Mouse (Mus musculus) lung, postnatal 36 days (tissue): Measurements from ENCODE around the gene Ucp3.

Source experiments
- DNase-seq: peaks from one replicate; pipeline ENCODE4 v3.0.0; 2022; ENCODE audit warnings: mixed read lengths

Gene Ucp3

DNA sequence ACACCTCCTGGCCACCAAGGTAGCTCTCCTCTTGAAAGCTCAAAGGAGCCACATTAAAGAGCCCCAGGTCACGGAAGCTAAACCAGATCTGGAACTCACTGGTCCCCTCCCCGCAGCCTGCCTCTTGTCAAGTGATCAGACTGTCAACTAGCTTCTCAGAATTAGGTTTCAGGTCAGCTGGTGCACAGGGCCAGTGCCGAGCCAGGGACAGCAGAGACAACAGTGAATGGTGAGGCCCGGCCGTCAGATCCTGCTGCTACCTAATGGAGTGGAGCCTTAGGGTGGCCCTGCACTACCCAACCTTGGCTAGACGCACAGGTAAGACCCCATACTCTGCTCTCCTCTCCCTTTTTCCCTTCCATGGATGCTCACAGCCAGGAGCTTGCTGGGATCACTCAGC lies at the start of gene Ucp3:
Ucp3 (plus strand) TSS at position 214 of the 400 bp plus-strand sequence.
- DNase-seq: peak; percentile 46

DNA sequence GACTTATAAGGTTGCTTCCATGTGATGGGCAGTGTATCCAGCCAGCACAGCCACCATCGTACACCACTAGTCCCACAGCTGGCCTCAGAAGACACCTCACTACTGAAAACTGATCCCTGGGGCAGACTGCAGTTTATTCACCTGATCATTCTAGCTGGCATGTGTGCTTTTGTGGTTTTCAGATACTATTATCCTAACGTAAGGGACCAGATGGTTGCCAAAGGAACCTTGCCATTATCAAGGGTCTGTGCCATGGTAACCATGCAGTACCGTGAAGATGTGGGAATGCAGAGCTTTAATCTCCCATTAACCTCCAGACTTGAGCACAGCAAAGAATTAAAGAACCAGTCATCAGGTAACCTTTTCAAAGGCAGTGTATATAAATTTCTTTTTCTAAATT lies 47.0 kb upstream of the Ucp3 start:
- no peak for DNase-seq

DNA sequence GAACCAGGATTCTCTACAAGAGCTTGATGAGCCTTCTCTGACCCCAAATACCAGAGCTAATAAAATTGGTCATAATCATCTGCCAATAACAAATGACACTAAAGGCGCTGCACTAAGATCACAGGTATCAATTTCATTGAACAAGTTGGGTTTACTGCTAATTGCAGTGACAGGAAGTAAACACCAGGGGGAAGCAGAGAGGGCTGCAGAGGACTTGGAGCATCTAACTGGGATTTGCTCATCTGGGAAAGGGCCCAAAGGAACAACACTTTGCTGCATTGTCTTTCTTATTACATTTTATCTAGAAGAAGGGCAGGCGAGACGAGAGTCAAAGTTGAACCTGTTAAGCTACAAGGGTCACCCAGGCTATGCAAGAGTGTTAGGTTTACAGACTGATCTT lies 43.7 kb upstream of the Ucp3 start:
- DNase-seq: peak; percentile 78

DNA sequence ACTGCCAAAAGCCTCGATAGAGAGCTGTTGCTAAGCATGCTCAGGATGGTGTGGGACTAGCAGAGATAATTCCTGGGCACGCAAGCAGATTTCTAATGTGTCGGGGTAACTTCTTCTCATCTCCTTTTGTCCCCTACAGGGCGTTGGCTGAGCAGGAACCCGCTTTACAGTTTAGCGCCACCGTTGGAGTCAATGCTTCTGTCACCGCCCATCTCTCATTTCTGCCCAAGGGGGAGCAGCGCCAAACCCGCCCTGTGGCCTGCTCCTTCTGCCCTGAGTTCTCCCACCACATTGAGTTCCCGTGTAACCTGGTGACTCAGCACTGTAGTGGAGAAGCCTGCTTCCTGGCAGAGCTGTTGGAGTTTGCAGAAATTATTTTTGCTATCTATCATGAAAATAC lies 42.9 kb upstream of the Ucp3 start:
- DNase-seq: no peak

DNA sequence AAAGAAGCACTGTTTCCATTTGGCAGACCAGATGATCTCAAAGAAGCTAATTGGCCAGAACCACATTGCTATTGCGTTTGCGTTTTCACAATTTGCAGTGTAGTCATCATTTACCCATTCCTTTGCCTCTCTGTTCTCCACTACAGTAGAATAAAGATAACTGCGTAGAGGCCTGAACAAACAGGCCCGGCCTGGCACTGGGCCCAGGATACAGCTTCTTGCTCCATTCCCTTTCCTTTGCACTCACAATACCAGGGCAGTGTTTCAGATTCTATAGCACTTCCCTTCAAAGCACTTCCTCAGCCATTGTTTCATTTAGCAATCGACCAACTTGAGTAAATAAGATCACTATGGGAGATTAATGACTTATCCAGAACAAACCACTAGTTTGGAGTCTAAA lies 41.7 kb upstream of the Ucp3 start:
- DNase-seq: peak; percentile 89

DNA sequence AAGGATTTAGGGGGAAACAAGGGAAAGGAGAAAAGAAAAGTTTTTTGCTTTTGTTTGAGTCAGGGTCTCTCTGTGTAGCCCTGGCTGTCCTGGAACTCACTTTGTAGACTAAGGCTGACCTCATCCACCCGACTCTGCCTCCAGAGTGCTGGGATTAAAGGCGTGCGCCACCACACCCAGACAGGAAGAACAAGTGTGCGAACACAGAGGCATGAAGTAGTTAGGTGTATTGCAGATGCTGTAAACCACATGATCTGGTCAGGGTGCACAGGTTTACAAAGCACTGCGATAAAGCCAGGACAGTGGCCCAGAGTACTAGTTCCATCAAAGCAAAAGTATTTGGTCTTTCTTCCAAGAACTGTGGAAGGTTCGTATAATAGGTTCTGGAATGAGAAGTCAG lies 39.5 kb upstream of the Ucp3 start:
- no peak for DNase-seq

DNA sequence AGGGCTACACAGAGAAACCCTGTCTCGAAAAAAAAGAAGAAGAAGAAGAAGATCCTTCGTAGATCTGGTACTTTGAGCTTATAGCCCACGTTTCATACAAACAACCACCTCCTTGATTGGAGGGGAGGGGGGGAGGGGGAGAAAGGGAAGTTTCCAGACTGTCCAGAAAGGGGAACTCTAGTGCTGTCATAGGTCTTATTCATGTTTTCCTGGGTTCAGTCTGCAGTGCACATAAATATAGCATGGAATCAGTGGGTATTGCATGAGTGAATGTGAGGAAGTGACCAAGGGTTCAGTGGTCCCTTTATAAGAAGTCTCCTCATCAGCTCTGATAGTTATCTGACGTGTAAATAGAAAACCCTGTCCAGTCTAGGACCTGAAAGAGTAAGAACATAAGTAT lies 29.1 kb upstream of the Ucp3 start:
- DNase-seq: no peak

DNA sequence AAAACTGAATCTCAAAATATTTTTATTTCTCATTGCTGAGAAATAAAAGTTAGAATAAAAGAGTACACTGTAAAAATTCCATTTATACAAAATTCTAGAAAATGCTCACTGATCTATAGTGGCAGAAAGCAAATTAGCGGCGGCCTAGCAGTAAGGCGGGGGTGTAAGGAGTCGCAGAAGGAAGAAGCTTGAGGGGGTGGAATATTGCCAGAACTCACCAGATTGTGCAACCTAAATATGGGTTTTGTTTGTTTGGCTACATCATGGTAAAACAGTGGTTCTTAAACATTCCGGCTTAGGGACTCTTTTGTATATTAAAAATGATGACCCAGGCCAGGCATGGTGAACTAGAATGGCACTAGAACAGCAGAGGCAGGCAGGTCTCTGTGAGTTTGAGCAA lies 26.5 kb upstream of the Ucp3 start:
- DNase-seq: no peak

DNA sequence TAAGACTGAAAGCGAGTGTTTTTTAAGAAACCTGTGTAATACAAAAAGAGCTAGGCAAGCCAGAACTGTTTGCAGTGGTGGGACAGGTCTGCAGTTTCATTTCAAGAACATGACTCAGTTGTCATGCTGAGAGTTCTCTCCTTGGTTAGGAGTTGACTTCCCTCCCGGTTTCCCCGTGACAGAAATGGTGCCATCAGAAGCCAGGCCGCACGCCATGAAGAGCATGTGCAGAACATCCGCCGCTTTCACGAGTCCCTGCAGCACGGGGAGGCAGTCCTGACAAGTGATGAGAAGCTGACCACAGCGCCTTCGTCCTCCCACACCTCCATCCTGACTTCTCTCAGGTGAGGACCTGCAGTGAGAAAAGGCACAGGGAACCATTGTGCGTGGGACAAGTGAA lies 24.3 kb upstream of the Ucp3 start:
- DNase-seq: no peak

DNA sequence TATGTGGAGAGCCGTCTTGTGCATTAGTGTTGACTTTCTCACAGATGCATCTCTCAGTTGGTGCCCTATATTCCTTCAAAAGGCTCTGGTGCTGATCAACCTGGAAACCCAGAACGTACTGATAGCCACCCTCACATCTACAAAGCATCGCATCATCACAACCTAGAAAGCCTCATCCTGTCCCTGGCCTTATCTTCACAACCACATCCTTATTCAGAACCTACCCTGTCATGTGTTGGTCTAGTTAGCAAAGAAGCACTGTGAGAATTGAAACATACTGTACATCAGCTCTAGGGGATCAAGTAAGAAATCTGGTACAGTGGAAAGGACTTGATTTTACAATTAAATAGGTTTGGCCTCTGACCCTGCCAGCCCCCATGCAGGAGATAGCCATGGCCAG lies 23.8 kb upstream of the Ucp3 start:
- DNase-seq: no peak

DNA sequence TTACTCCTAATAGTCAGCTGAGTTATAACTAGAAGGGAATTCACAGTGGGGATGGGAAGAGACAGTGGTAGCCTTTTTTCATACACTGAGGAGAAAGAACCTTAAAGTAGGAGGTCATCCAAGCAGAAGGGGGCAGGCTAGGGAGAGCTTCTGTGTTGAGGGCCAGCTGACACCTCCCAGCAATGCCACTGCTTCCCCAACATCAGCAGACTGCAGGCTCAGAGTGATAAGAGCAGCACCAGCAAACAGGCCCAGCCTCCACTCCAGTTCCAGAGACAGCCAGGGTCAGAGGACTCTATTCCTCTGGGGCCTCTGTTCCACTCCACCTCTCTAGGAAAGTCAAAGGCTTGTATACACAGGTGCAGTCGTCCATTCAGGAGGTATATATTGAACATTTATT lies 14.6 kb upstream of the Ucp3 start:
- DNase-seq: peak; percentile 43

DNA sequence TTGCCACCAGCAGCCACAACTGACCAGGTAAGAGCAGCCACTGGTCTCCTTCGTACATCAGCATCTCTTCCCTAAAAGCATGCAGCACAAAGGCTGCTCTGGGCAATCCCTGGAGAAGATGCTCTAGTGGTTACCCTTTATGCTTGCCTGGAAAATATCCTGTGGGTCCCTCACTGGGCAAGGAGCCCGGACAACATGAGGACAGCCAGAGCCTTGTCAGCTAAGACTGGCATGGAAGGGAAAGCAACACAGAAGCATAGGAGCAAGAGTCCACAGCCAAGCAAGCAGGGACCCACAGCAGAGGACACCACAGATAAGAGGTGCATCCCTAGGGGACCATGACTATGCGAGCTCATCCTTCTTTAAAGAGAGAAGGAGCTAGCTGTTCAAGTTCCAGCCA lies 12.9 kb upstream of the Ucp3 start:
- no peak for DNase-seq

DNA sequence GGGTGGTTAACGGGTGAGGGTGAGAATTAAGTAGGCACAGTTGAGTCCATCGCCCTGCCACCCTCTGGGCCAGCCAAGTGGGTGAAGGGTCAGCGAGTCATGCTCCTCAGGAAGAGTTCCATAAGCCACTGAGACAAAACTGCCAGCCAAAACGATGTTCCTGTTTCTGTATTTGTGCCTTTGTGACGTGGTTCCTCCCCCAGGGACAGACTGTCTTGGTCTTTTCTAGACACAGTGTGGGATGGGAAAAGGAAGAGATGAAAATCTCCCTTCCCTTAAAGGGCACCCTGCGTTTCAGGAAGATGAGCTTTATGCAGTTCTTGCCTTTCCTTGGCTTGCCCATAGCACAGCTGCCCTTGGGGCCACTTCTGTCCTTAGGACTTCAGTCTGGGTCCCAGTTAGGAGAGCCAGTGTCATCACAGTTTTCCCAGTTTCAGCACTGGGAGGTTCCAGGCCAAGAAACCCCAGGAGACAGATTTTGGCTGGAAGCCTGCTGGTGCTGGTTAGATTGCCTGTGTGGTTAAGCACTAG lies 11.1 kb upstream of the Ucp3 start:
- DNase-seq: peak; percentile 95

DNA sequence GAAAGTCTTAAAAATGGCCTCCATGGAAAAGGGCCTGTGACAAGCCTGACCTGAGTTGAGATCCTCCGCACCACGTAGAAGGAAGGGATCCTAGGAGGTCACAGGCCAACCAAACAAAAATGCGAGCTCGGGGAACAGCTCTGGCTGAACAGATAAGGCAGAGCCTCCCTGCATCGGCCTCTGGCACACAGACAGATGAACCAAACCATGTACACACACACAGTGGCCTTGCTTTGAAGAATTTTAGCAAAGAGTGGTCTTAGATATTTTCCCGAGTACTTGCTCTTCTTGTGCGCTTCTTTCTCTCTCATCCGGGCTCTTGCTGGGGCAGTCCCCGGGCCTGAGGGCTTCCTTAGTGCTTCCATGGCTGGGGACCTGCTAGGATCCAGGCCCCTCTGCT lies 9.6 kb upstream of the Ucp3 start:
- DNase-seq: no peak

DNA sequence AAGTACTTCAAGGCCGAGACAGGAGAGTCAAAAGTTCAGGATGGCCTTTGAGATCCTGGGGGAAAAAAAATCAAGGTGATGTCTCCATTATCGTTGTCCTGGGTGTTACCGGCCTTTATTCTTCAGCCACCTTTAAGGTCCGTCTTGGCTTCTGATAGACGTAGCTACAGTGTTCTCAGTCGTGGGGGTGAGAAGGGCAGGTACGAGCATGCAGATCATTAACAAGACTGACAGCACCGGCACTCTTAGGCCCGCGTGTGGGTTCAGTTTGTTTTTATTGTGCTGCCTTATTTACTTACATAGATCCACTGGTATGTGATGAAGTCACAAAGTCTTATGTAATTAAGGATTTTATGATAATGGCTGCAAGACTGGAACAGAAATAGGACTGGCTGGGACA lies 9.0 kb upstream of the Ucp3 start:
- DNase-seq: no peak

DNA sequence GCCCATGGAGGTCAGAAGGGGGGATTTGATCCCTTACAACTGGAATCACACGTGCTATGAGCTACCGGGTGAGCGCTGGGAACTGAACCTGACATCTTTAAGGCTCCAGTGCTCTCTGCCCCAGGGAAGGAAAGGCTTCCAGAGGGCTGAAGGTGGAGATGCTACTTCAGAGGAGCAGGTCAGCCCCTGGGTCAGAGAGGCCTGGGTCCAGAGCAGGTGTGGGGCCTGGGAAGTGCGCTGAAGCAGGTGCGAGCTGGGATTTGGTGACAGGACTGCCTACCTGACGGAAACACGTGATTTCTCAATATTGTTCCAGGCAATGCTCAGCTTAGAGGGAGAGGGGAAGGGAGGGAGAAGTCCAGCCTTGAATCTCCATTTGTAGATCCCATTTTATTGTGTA lies 8.5 kb upstream of the Ucp3 start:
- no peak for DNase-seq

DNA sequence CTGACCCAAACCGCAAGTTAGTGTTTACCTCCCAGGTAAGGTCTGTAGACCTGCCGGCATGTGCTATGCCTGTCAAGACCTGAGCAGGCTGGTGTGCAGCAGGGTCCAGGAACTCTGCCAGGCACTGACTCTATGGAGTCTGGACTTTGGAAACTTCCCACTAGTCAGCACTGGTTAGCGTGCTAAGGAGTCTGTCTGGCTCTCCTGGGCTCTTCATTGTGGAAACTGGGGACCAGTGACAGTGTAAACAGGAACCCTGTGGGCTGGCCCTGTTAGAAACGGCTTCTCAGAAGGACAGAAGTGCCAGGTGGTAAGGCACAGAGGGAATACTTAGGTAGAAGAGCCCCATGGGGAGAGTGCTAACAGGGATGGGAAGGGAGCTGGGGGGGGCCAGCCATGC lies 7.5 kb upstream of the Ucp3 start:
- DNase-seq: peak; percentile 68

DNA sequence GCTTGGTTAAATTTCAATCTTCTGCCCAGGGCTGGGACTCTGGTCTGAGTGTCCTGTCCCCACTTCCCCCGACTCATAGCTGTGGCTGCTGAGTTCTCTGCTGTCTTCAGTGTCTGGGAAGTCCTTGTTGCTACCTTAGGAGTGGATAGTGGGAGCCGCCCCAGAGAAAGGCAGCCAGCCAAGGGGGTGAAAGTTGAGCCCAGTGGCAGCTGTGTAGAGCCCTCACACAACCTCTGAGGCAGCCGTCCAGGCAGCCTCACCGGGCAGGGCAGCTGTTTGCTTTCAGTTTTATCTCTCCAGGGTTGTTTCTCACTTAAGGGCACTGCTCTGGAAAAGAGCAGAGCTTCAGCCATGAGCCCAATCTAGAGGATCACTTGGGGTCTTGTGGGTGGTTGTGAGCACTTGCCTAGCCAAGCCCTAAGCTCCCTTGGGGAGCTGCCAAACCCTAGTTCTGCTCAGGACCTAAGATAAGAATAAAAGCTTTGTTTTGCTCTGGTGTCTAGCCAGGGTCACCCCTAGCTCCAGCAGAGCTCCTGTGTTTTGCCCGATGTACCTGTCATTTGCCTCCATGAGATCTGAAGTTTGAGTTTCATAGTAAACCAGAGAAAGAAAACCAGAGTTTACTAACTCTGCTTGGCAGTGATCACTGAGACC lies 7.0 kb upstream of the Ucp3 start:
- DNase-seq: peak; percentile 95

DNA sequence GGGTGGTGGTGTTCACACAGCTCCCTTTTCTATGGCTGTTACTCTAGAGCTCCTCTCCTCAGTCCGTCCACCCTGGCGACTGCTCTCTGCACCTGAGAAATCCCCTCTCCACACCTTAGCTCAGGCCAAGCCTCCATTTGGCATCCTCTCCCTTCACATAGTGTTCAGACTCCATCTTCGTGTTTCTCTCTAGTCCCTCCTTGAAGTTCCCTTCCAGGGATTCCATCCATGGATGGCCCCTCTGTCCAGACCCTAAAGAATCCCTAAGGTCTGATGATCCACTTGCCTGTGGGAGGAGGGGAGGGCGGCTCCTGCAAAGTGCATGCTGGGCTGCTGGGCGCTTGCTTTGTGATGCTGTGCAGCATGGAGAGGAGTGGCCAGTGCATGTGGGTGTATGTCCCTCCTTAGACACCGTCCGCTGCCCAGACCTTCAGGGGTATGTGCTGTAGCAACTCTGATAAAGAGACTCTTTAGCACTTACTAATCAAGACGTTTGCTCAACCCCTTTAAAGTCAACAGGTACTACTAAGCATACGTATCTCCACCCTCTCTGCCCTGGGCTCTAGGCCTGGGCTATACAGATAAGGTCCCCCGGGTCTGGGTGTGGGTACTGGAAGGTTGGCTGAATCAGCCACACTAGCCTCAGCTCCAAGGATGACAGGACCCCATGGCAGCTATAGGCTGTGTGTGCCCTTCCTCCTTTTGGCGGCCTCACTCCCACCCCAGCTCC lies 5.8 kb upstream of the Ucp3 start:
- no peak for DNase-seq

DNA sequence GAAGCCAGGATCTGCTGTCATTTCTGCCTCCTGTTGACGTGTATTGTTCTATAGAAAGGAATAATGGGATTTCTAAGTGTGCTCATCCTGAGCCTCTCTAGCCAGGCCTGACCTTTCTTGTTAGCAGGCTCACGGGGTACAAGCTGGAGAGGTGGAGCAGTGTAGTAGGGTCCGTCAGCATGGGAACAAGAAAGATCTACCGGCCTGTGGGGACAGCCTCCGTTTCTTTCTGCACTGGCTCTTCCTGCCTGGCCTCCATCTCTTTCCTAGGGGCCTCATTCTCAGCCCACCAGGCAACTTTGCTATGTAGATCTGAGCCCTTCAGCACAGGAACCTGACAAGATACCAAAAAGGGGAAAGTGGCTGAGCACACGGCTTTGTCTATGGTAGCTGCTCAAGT lies 4.0 kb upstream of the Ucp3 start:
- no peak for DNase-seq

DNA sequence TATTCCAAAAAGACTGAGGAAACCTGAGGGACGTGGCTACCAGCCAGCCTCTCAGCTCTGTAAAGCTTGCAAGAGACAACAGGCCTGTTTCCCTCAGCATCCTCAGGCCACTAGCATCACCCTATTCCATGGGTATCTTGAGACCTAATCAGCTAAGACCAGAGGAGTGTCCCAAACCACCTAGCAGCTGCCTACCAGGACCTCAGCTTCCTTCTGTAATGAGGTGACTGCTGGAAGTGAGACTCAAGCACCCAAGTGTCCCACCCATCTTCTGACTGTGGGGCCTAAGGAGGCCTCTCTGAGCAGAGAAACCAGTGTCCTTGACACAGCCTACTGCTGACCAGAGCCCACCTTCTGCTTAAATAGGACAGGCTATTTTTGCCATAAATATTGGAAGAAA lies 3.3 kb upstream of the Ucp3 start:
- no peak for DNase-seq

DNA sequence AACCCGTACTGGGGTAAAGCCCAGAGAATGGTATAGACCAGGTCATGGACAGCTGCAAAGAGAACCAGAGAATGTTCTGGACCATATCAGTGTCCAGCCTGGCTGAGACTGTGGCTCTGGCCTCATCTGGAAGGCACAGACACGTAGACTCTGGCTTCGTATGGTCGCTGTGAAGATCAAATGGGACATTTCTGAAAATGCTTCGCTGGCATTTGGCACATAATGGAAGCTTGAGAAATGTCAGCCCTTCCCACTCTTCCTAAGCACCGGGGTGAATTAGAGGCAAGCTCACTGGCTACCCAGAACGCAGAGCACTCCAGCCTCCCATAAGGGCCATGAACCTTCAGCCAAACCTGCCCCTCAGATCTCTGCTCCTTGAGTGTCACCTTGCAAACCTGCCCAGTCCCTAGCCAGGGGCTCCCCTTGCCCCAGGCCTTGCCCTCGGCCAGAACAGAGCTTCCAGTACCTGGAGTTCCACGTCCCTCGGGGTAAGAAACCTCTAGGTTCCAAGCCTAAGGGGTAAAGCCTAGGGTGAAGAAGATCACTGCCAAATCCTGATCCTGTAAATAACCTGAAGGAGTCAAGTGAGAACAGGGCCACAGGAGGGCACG lies 1.9 kb upstream of the Ucp3 start:
- DNase-seq: no peak

DNA sequence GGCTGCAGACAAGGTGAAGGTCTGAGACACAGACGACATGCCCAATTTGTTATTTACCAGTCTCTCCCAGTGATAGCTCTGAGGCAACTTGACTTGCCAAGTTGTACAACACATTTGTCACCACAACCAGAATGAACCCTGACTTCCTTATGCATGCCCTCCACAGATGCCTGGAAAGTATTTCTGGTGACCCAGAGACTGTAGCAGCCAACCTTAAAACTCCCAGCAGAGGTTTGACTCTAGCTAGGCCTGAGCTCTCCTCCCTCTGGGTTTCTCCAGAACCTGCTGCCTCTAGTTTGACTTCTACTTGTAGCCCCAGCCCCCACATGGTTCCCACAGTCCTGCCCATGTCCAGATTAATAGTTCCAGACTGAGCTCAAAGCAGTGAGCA lies 1.4 kb upstream of the Ucp3 start:
- DNase-seq: no peak

DNA sequence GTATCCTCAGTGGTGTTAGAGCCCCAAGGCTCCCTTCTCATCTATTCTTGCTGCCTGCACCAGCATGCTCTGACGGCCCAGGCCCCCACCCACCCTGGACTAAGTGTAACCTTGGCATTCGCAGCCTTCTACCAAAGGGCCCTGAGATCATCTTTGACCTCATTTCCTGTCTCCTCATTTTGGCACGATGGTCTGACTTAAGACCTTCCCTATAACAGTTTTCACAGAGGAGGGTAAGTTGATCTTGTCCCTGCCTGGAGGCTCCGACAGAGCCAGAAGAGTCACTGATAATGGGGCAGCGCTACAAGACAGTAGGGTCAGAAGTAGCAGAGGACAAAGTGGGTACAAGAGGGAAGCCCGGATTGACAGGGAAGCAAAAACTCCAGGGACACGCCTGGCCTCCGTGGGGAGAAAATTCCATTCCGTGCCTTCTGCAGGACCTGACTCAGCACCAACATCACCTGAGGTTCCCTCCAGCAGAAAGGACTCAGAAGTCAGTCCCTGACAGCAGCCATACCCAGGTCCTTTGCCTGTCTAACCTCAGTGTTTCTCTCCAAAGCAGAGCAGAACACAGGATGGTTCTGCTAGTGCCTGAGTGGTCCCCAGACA lies 1.2 kb downstream of the Ucp3 start:
- no peak for DNase-seq
